Comparison of ENCODE assay signal across 22 mouse cellular contexts in the genomic region with DNA sequence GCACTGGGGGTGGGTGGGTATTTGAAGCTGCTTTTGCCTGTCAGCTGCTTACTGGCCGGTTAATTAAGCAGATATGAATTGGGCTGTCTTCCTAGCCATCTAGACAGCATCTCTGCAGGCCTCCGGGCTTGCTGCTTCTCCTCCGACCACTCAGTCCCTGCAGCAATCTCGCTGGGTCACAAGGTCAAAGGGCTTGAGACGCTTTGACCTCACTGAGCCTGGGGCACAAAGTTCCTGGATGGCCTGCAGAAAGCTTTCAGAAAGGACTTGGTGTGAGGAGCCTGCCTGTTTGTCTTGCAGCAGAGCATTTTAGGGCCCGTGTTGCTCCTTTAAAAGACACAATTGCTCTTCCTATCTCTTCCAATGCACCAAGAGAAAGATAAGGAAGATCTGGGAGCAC.
"Had no signal": no experiment of that assay in that cellular context is flagged by ENCODE, and none has a peak within 500 bp of the region (broad histone marks: within the 10 kb centered on the region; RNA-seq: fewer than 3 reads in every experiment).

No protein-coding gene starts in this region.

- DNase-seq: kidney, adult 2 months; kidney, postnatal 36 days; layer of hippocampus, postnatal 36 days; liver; liver, postnatal 0 days; lung, embryonic 14.5 days; retina, postnatal 1 day; right cerebral cortex, postnatal 25 days; spleen, adult 18-20 months; thymus, postnatal 25 days had no signal

- H3K4me2 ChIP-seq: limb, embryonic 13.5 days; lung, embryonic 14.5 days; midbrain, embryonic 15.5 days; neural tube, embryonic 13.5 days; stomach, embryonic 15.5 days had no signal

- H3K4me1 ChIP-seq: midbrain, embryonic 15.5 days; neural tube, embryonic 13.5 days; stomach, embryonic 15.5 days had no signal

- H3K36me3 ChIP-seq: limb, embryonic 10.5 days; limb, embryonic 13.5 days; midbrain, embryonic 15.5 days; neural tube, embryonic 13.5 days; stomach, embryonic 15.5 days had no signal

- H3K9ac ChIP-seq: limb, embryonic 13.5 days; liver, embryonic 14.5 days; liver, postnatal 0 days; lung, embryonic 14.5 days; midbrain, embryonic 15.5 days; neural tube, embryonic 13.5 days; stomach, embryonic 15.5 days had no signal

- ATAC-seq: intestine, postnatal 0 days; liver, postnatal 0 days; lung, postnatal 0 days; midbrain, embryonic 15.5 days had no signal

- H3K4me3 ChIP-seq: left cerebral cortex, adult 2 months; limb, embryonic 10.5 days; limb, embryonic 13.5 days; midbrain, embryonic 15.5 days; myocyte; neural tube, embryonic 13.5 days; stomach, embryonic 15.5 days had no signal

- H3K9me3 ChIP-seq: limb, embryonic 10.5 days; limb, embryonic 13.5 days; midbrain, embryonic 15.5 days; neural tube, embryonic 13.5 days; stomach, embryonic 15.5 days had no signal

- H3K27ac ChIP-seq: kidney, postnatal 0 days; left cerebral cortex, adult 2 months; limb, embryonic 10.5 days; limb, embryonic 13.5 days; liver, embryonic 14.5 days; macrophage; midbrain, embryonic 15.5 days; neural tube, embryonic 13.5 days; stomach, embryonic 15.5 days had no signal

- H3K27me3 ChIP-seq: limb, embryonic 13.5 days; midbrain, embryonic 15.5 days; neural tube, embryonic 13.5 days; stomach, embryonic 15.5 days had no signal
